31 mouse cellular contexts compared by ENCODE assay signal in the genomic region with DNA sequence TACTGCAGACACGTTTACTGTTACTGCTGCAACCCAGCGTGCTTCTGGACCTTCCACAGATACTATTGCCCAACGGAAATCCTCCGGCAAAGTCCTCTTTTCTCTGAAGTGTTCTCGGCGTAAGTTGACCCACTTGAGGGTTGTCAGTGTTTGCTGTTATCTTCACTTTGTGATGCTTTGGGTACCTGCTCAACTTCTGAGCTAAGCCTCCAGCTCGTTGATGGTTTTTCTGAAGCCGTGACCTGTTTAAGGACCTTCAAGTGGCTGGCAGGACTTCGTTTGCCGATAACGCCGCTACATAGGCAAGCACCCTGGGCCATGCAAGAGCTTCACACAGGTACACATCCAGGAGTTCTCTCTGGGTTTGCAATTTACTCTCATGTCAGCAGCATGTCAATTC. TPM values are rescaled to one million over a fixed set of nuclear protein-coding genes. Genes with fewer than 3 reads are reported as not detected.
"Had no signal": no experiment of that assay in that cellular context is flagged by ENCODE, and none has a peak within 500 bp of the region (broad histone marks: within the 10 kb centered on the region; RNA-seq: fewer than 3 reads in every experiment).

No protein-coding gene starts in this region.

- H3K9ac ChIP-seq: heart, embryonic 13.5 days; hindbrain, embryonic 12.5 days; hindbrain, embryonic 14.5 days; intestine, embryonic 15.5 days; limb, embryonic 12.5 days; liver, embryonic 13.5 days had no signal

- H3K27ac ChIP-seq: gastrocnemius, adult 2 months; heart, embryonic 13.5 days; hindbrain, embryonic 10.5 days; hindbrain, embryonic 12.5 days; hindbrain, embryonic 14.5 days; intestine, embryonic 15.5 days; layer of hippocampus, adult 2 months; left cerebral cortex, adult 2 months; limb, embryonic 10.5 days; limb, embryonic 12.5 days; liver, embryonic 13.5 days had no signal

- H3K27me3 ChIP-seq: hindbrain, embryonic 12.5 days; intestine, embryonic 15.5 days; limb, embryonic 12.5 days had no signal

- ATAC-seq: forebrain, embryonic 16.5 days; hindbrain, embryonic 16.5 days; inflammation-experienced regulatory T-cells, adult 6 months; intestine, embryonic 15.5 days; intestine, postnatal 0 days had no signal

- H3K36me3 ChIP-seq: heart, embryonic 13.5 days; hindbrain, embryonic 10.5 days; hindbrain, embryonic 12.5 days; intestine, embryonic 15.5 days; limb, embryonic 10.5 days; limb, embryonic 12.5 days; liver, embryonic 13.5 days had no signal

- H3K4me2 ChIP-seq: heart, embryonic 13.5 days; hindbrain, embryonic 12.5 days; hindbrain, embryonic 14.5 days; intestine, embryonic 15.5 days; limb, embryonic 12.5 days; liver, embryonic 11.5 days; liver, embryonic 13.5 days had no signal

- H3K4me3 ChIP-seq: gastrocnemius, adult 2 months; heart, embryonic 13.5 days; hindbrain, embryonic 10.5 days; hindbrain, embryonic 12.5 days; intestine, embryonic 15.5 days; layer of hippocampus, adult 2 months; left cerebral cortex, adult 2 months; limb, embryonic 10.5 days; limb, embryonic 12.5 days; liver, embryonic 13.5 days had no signal

- DNase-seq: gastrocnemius, adult 2 months; gastrocnemius, postnatal 10 days; gastrocnemius, postnatal 25 days; heart, postnatal 10 days; heart, postnatal 4 days; kidney, adult 18-20 months; kidney, adult 8-10 months; kidney, postnatal 10 days; kidney, postnatal 25 days; kidney, postnatal 4 days; liver; liver, embryonic 13.5 days had no signal

- H3K4me1 ChIP-seq: heart, embryonic 13.5 days; hindbrain, embryonic 12.5 days; liver, embryonic 13.5 days had no signal

- H3K9me3 ChIP-seq: heart, embryonic 13.5 days; hindbrain, embryonic 10.5 days; hindbrain, embryonic 12.5 days; intestine, embryonic 15.5 days; limb, embryonic 10.5 days; limb, embryonic 12.5 days; liver, embryonic 13.5 days had no signal

RNA-seq across cellular contexts. Expression of a gene that starts 10.4 kb away (rescaled TPM):
- total RNA-seq: granulocyte monocyte progenitor cell, adult 5-6 weeks had no signal
- polyA plus RNA-seq: inflammation-experienced regulatory T-cells, adult 6 months had no signal

RNA-seq across cellular contexts. Expression of a gene that starts 40.4 kb away (rescaled TPM):
- total RNA-seq: gastrocnemius, adult 2 months; gastrocnemius, postnatal 10 days; gastrocnemius, postnatal 25 days; gastrocnemius, postnatal 4 days; granulocyte monocyte progenitor cell, adult 5-6 weeks; heart, postnatal 10 days; heart, postnatal 25 days; heart, postnatal 4 days had no signal
- polyA plus RNA-seq: forebrain, embryonic 16.5 days; heart, embryonic 13.5 days; heart, embryonic 16.5 days; hindbrain, embryonic 10.5 days; hindbrain, embryonic 12.5 days; intestine, embryonic 15.5 days; kidney, embryonic 14.5 days; limb, embryonic 10.5 days; limb, embryonic 12.5 days; liver, embryonic 11.5 days; liver, embryonic 13.5 days had no signal
